Mouse (Mus musculus): ENCODE measurements around the gene Nat8f5. TPM values are rescaled to one million over a fixed set of nuclear protein-coding genes. Genes with fewer than 3 reads are reported as not detected.
"Not testable (repeated sequence)": the region's sequence is repeated elsewhere in the genome, so short reads cannot be mapped to it uniquely, and the experiment has no call there.

Nat8f5 gene
- polyA plus RNA-seq, 1 experiment from 2014 or later, result not detected

DNA sequence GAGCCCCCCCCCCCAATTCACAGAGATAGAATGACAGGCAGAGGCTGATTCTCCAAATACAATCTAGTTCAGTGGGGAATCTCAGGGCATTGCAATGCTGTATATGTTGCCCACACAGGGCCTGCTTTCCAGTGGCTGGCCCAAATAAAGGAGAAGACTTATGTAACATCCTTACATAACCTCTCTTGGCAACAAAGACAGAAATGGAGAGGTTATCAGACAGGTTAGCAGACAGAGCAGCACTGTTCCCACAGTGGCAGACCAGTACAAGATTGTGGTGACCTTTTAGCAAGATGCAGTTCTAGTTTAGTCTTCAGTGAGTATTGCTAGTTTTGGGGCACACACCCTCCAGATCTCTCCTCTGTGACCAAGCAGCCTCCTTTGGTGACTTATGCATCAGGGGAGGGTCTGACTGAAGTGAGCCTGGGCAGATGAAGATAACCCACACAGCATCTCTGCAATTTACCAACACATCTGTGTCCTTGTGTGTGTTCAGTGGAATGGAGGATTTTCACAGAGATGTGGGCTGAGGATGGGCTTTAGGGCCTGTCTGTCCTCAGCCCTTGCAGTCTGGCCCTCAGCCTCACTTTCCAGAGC is 13.8 kb upstream of the Nat8f5 start:
- not testable (repeated sequence) for H3K9me3 ChIP-seq (replicated peaks); H3K4me3 ChIP-seq (replicated peaks); H3K4me1 ChIP-seq; H3K4me2 ChIP-seq (replicated peaks); H3K27ac ChIP-seq (replicated peaks); ATAC-seq (ENCODE audit: insufficient number of reproducible peaks, low FRiP score, low TSS enrichment, low read depth); H3K36me3 ChIP-seq; H3K27me3 ChIP-seq; H3K9ac ChIP-seq

GRCm38 (mm10) chr6:85831796-85832321 is 11.1 kb upstream of the Nat8f5 start, which contains the start of gene Nat8:
TSS of gene Nat8 (minus strand) at chr6:85832082.
- no peaks in the 10 kb centered on the region for H3K4me1 ChIP-seq
- no peak within 1 kb of the TSS for H3K4me2 ChIP-seq (replicated peaks)
- H3K9me3 ChIP-seq (replicated peaks), result no peaks in the 10 kb centered on the region
- no peaks in the 10 kb centered on the region for H3K27me3 ChIP-seq
- no peak within 1 kb of the TSS for H3K9ac ChIP-seq
- no peaks in the 10 kb centered on the region for H3K36me3 ChIP-seq
- no peak for ATAC-seq (ENCODE audit: insufficient number of reproducible peaks, low FRiP score, low TSS enrichment, low read depth)
- no peak within 1 kb of the TSS for H3K4me3 ChIP-seq (replicated peaks)
- no peak within 1 kb of the TSS for H3K27ac ChIP-seq (replicated peaks)
- WGBS, result 78% methylated on average over 7 of the region's 7 CpGs

DNA sequence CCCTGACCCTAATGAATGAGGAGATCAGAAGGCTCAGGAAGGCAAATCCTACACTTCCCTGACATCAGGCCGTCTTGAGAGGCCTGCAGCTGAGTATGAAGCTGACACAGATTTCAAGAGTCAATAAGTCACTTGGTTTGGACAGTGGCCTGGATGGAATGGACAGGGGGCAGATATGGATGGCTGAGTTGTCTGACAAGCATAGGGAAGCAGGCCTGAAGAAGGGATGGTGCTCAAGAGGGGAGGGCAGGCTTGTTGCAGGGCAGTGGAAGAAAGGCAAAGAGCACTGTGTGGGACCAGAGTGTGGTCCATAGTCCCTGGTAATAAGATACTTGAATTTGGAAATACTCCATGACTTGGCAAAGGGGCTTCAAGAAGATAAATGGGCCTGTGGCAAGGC is 8.7 kb upstream of the Nat8f5 start:
- ATAC-seq (ENCODE audit: insufficient number of reproducible peaks, low FRiP score, low TSS enrichment, low read depth), result no peak

GRCm38 (mm10) chr6:85825886-85826285 is 5.1 kb upstream of the Nat8f5 start:
- Histone ChIP-seq H3K36me3 (no peaks in the 10 kb centered on the region), H3K4me1 (no peaks in the 10 kb centered on the region), H3K4me3 (replicated peaks) (no peak overlapping the region), H3K27ac (replicated peaks) (no peak overlapping the region), H3K9ac (no peak overlapping the region), H3K27me3 (no peaks in the 10 kb centered on the region), H3K4me2 (replicated peaks) (no peak overlapping the region), H3K9me3 (replicated peaks) (no peaks in the 10 kb centered on the region)
- no peak for ATAC-seq (ENCODE audit: insufficient number of reproducible peaks, low FRiP score, low TSS enrichment, low read depth)
- WGBS, result 81% methylated on average over 2 of the region's 2 CpGs

More for the DNA sequence above, 8.7 kb upstream of the Nat8f5 start:
- Histone ChIP-seq H3K4me1 (no peaks in the 10 kb centered on the region), H3K4me2 (replicated peaks) (no peak overlapping the region), H3K9ac (no peak overlapping the region), H3K27ac (replicated peaks) (no peak overlapping the region), H3K36me3 (no peaks in the 10 kb centered on the region), H3K27me3 (no peaks in the 10 kb centered on the region), H3K9me3 (replicated peaks) (no peaks in the 10 kb centered on the region), H3K4me3 (replicated peaks) (no peak overlapping the region)
- 67% methylated on average over 1 of the region's 1 CpGs for WGBS

- Histone ChIP-seq H3K4me1 (no peaks in the 10 kb centered on the region), H3K4me3 (replicated peaks) (no peak overlapping the region), H3K27ac (replicated peaks) (no peak overlapping the region), H3K27me3 (no peaks in the 10 kb centered on the region), H3K4me2 (replicated peaks) (no peak overlapping the region), H3K9ac (no peak overlapping the region), H3K36me3 (no peaks in the 10 kb centered on the region), H3K9me3 (replicated peaks) (no peaks in the 10 kb centered on the region)
- 80% methylated on average over 1 of the region's 1 CpGs for WGBS
- no peak for ATAC-seq (ENCODE audit: insufficient number of reproducible peaks, low FRiP score, low TSS enrichment, low read depth)
Measured at GRCm38 (mm10) chr6:85823382-85824090, 2.8 kb upstream of the Nat8f5 start.

GRCm38 (mm10) chr6:85822286-85822685 is 1.5 kb upstream of the Nat8f5 start:
- Histone ChIP-seq H3K4me3 (replicated peaks) (no peak overlapping the region), H3K4me2 (replicated peaks) (no peak overlapping the region), H3K9me3 (replicated peaks) (no peaks in the 10 kb centered on the region), H3K36me3 (no peaks in the 10 kb centered on the region), H3K27me3 (no peaks in the 10 kb centered on the region), H3K9ac (no peak overlapping the region), H3K27ac (replicated peaks) (no peak overlapping the region), H3K4me1 (no peaks in the 10 kb centered on the region)
- 79% methylated on average over 4 of the region's 4 CpGs for WGBS
- ATAC-seq (ENCODE audit: insufficient number of reproducible peaks, low FRiP score, low TSS enrichment, low read depth), result no peak

GRCm38 (mm10) chr6:85818338-85818737 is 2.4 kb downstream of the Nat8f5 start:
- H3K36me3 ChIP-seq, result no peaks in the 10 kb centered on the region
- ATAC-seq (ENCODE audit: insufficient number of reproducible peaks, low FRiP score, low TSS enrichment, low read depth), result no peak

GRCm38 (mm10) chr6:85813339-85813738 is 7.4 kb downstream of the Nat8f5 start:
- no peaks in the 10 kb centered on the region for H3K36me3 ChIP-seq
- no peak for ATAC-seq (ENCODE audit: insufficient number of reproducible peaks, low FRiP score, low TSS enrichment, low read depth)
- H3K9ac ChIP-seq, result no peak overlapping the region
- H3K4me3 ChIP-seq (replicated peaks), result no peak overlapping the region
- 85% methylated on average over 2 of the region's 2 CpGs for WGBS
- H3K9me3 ChIP-seq (replicated peaks), result no peaks in the 10 kb centered on the region
- H3K4me1 ChIP-seq, result no peaks in the 10 kb centered on the region
- no peak overlapping the region for H3K4me2 ChIP-seq (replicated peaks)
- H3K27me3 ChIP-seq, result no peaks in the 10 kb centered on the region
- no peak overlapping the region for H3K27ac ChIP-seq (replicated peaks)

More at GRCm38 (mm10) chr6:85818338-85818737, 2.4 kb downstream of the Nat8f5 start:
- no peaks in the 10 kb centered on the region for H3K4me1 ChIP-seq
- H3K27me3 ChIP-seq, result no peaks in the 10 kb centered on the region
- no peaks in the 10 kb centered on the region for H3K9me3 ChIP-seq (replicated peaks)
- H3K4me3 ChIP-seq (replicated peaks), result no peak overlapping the region
- no peak overlapping the region for H3K9ac ChIP-seq
- WGBS, result 58% methylated on average over 1 of the region's 1 CpGs
- no peak overlapping the region for H3K4me2 ChIP-seq (replicated peaks)
- H3K27ac ChIP-seq (replicated peaks), result no peak overlapping the region

GRCm38 (mm10) chr6:85810942-85811537 is 9.7 kb downstream of the Nat8f5 start:
- not testable (repeated sequence) for H3K36me3 ChIP-seq; ATAC-seq (ENCODE audit: insufficient number of reproducible peaks, low FRiP score, low TSS enrichment, low read depth); H3K27ac ChIP-seq (replicated peaks); H3K4me2 ChIP-seq (replicated peaks); H3K4me3 ChIP-seq (replicated peaks); H3K27me3 ChIP-seq; H3K9me3 ChIP-seq (replicated peaks); H3K4me1 ChIP-seq; H3K9ac ChIP-seq
- 47% methylated on average over 3 of the region's 3 CpGs for WGBS

GRCm38 (mm10) chr6:85810514-85810913 is 10.3 kb downstream of the Nat8f5 start:
- H3K36me3 ChIP-seq; H3K9me3 ChIP-seq (replicated peaks); H3K4me3 ChIP-seq (replicated peaks); H3K4me1 ChIP-seq; ATAC-seq (ENCODE audit: insufficient number of reproducible peaks, low FRiP score, low TSS enrichment, low read depth); H3K4me2 ChIP-seq (replicated peaks); H3K27ac ChIP-seq (replicated peaks); H3K9ac ChIP-seq; H3K27me3 ChIP-seq: not testable (repeated sequence)
- 80% methylated on average over 3 of the region's 3 CpGs for WGBS

DNA sequence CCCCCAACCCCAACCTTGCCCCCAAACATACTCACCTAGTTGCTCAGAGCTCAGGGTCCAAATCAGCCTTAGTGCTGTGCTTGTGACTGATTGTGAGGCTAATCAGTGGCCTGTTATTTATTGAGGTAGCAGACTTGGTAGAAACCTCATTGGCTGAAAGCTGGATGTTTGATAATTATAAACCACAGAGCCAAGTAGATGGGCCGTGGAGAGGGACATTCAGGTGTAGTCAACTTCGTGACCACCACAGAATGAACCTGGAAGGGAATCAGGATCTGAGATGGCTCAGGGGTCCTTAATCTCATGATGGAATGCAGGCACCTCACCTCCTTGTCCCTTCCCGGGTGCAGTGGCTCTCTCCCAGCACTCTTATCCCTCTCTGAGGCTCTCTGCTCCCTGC is 11.0 kb downstream of the Nat8f5 start:
- H3K36me3 ChIP-seq; H3K4me3 ChIP-seq (replicated peaks); ATAC-seq (ENCODE audit: insufficient number of reproducible peaks, low FRiP score, low TSS enrichment, low read depth); H3K9me3 ChIP-seq (replicated peaks); H3K4me1 ChIP-seq; H3K27ac ChIP-seq (replicated peaks); H3K9ac ChIP-seq; H3K27me3 ChIP-seq; H3K4me2 ChIP-seq (replicated peaks): not testable (repeated sequence)
- WGBS, result 54% methylated on average over 3 of the region's 3 CpGs

Measured in embryonic facial prominence, embryonic 15.5 days (tissue).